Mouse (Mus musculus): ENCODE measurements around the gene Nlrp2.

Nlrp2 gene

DNA sequence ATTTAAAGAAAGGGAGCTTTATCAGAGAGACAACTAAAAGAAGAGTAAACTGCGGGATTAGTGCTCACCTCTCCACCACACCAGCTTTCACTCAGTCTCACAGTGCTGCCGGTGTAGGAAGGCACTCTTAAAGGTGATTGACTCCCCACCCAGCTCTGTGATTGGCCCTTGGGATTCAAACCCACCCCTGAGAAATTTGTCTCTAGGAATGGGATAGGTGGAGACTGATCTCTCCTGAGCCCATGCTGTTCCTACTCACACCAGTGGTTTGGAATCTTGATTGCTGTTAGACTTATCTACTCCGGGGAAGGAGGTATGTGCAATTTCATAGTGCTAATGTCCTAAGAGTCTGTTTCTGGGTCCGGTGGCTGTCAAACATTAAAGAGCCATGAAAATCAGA lies at the start of gene Nlrp2:
Gene Nlrp2 (minus strand): TSS at position 101 of the 400 bp plus-strand sequence.
- DNase-seq (ENCODE audit: low read depth in 1 of 2, low spot score in 2 of 2), result no peak

DNA sequence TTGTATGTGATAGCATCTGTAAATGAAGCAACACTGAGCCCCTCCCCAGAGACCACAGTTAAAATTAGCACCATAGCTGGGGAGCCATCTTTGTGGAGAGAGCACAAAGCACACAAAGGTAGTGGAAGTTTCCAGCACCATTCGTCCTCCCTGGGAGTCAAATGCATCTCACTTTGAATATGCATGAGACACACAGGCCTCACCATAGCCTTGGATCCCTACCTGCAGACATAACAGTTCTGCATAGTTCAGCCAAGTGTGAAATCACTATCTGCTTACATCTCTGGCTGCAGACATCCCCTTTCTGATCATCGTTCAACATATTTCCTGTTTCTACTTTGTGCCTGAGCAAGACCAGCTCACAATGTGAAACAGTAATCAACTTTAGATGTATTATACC lies 15.9 kb upstream of the Nlrp2 start:
- DNase-seq (ENCODE audit: low read depth in 1 of 2, low spot score in 2 of 2), result no peak

DNA sequence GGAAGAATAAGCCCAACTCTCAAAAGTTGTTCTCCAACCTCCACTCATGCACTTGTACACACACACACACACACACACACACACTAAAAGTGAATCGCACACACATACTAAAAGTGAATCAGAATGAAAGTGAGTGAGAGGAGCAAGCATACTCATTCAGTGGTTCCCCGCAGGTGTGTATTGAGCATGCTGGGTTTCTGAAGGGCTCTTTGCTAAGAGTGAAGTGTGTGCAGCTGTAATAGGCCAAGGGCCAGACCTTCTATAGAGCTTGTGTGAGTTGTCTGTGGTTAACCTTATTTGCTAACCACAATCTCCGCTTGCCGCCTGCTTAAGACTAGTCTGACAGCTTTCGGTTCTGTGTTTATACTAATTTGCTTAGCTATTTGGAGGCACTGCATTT lies 12.8 kb upstream of the Nlrp2 start:
- no peak for DNase-seq (ENCODE audit: low read depth in 1 of 2, low spot score in 2 of 2)

DNA sequence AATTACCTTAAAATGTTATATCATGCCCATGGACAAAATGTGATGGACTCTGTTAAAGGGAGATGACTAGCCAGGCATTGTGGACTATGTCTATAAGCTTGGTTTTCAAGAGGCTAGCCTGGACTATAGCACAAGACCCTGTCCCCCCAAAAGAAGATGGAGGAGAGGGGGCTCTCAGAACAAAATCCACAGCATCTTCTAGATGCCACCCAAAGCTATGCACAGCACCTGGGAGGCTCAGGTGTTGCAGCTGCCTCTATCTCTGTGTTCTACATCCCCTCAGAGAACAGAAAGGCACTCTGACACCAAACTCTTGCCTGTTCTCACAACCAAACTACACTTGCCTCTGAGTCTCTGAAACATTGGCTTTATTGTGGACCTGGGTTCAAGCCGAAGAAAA lies 598 bp downstream of the Nlrp2 start, which contains the start of gene Gm5065:
Gene Gm5065 (plus strand): TSS at position 301 of the 400 bp plus-strand sequence.
- DNase-seq (ENCODE audit: low read depth in 1 of 2, low spot score in 2 of 2), result no peak

DNA sequence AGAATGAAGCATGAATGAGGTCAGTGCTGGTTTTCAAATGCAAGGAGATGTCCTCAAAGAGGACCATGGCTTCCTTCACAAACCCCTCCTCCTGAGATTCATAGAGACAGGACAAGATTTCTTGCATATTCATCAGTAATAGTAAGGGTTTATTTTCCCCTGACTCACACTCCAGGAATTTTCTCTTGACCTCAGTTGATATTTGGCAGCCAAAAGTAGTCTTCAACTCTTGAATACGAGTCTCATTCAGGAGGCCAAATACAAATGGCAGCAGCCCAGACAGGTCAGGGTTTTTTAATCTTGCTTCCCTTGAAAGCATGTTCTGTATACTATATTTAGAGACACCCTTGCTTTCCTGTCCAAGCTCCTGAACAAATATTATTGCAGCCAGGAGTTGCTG lies 23.3 kb downstream of the Nlrp2 start:
- DNase-seq (ENCODE audit: low read depth in 1 of 2, low spot score in 2 of 2), result no peak

DNA sequence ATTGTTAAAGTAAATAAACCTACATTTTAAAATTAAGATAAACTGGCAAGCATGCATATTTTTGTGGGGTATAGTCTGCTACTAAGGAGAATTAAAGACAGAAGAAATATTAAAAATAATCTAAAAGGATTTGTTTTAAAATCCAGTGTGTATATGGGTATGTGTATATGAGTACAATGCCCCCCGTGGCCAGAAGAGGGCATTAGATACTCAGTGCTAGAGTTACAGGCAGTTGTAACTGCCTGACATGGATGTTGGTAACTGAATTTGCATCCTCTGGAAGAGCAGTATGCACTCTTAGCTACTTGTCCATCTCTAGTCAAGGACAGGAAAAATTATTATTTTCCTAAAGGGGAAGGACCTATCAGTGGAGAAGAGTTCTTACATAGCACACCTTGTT lies 62.6 kb downstream of the Nlrp2 start:
- no peak for DNase-seq (ENCODE audit: low read depth in 1 of 2, low spot score in 2 of 2)

DNA sequence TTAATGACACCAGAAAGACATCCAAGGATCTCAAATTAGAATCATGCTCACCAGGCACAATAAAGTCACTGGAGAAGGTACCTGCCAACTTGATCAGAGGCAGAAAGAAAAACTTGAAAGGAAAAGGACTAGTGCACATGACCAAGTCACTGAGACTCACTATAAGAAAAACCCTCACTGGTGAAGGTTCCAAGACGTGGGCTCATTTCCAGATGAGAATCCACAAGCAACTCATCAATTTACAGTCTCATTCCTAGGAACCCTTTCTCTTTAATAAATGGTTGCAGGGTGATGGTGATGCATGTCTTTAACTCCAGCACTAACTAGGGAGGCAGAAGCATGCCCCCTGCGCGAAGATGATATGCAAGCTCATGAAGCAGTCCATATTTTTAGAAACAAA lies 87.8 kb downstream of the Nlrp2 start:
- DNase-seq (ENCODE audit: low read depth in 1 of 2, low spot score in 2 of 2), result no peak
